Mouse (Mus musculus): ENCODE results near the gene Esrrb. TPM values are rescaled to one million over a fixed set of nuclear protein-coding genes. Genes with fewer than 3 reads are reported as not detected.

Esrrb gene
- total RNA-seq, 2 experiments from 2014 or later: 1.2 to 1.4 TPM

DNA sequence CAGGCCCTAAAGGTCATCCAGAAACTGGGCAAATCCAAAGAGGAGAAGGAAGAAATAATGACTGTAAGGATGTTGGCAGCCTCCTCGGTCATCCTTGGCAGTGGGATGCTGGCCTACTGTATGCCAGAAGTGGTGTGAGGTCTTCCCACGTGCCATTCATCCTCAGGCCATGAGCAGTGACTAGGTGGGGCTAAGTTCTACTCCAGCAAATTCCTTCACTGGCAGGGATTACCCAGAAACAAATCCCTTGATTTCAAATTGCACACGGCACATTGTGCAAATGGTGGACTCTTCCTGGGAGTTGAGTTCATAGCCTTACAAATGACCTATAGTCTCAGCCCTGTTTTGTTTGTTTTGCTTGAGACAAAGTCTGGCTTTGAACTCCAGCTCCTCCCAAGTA lies 151.4 kb downstream of the Esrrb start:
- no peak for TF ChIP-seq CTCF (conservative IDR thresholded peaks at IDR 0.05)
- Histone ChIP-seq H3K27ac (no peak overlapping the region), H3K4me3 (no peak overlapping the region)
- no peak for DNase-seq (ENCODE audit: low spot score in 2 of 2)

DNA sequence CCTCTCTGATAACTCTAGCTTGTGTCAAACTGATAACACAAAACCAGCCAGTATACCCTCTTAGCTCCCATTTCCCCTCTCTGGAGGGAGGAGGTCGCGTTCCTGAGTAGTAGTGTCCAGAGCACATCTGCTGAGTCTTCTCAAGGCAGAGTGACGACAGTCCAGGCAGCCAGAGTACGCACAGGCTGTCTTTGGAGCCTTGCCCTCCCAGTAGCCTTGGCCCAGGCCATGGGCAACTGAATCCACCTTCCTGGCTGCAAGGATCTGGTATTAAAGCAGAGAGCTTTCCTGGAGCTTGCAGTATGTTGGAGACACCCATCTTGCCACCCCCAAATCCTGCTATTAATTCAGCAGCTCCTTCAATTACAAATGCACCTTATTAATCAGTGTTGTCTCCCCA lies 152.7 kb downstream of the Esrrb start:
- no peak overlapping the region for H3K27ac ChIP-seq
- TF ChIP-seq CTCF (conservative IDR thresholded peaks at IDR 0.05): no peak
- H3K4me3 ChIP-seq: no peak overlapping the region
- DNase-seq (ENCODE audit: low spot score in 2 of 2): no peak

DNA sequence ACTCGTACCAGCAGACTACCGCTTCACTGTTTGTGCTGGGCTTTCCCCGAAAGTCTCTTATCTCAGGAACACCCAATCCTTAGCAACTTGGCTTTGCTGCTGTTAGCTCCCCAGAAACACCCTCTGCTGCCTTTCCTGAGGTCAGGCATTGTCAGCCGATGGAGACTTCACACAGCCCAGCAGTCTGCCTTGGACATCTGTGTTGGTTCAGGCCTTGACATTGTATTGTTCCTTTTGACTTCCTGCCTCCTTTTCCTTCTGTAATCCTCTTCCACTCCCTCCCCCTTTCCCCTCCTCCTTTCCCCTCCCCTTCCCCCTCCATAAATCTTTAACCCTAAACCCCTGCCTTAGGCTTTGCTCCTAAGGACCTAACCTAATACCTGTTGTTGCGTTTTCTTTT lies 155.7 kb downstream of the Esrrb start:
- DNase-seq (ENCODE audit: low spot score in 2 of 2): no peak
- no peak overlapping the region for H3K27ac ChIP-seq
- TF ChIP-seq CTCF (conservative IDR thresholded peaks at IDR 0.05): no peak
- H3K4me3 ChIP-seq: no peak overlapping the region

DNA sequence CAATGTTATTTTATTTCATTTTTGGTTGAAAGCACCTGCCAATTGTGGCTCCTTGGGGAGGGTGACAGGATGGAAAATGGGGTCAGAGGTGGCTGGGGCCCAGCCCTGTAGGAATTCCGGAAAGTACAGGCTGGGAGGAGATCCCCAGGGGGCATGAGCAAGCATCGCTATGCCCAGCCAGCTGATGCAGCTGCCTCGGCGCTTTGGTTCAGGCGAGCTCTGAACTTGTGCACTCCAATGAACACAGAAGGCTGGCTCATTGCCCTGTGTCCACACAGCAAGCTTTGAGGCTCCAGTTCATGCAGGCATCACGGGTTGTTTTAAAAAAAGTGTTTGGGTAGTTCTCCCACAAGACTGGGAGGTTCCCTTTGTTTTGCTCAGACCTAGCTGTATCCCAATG lies 156.8 kb downstream of the Esrrb start:
- no peak for TF ChIP-seq CTCF (conservative IDR thresholded peaks at IDR 0.05)
- DNase-seq (ENCODE audit: low spot score in 2 of 2): no peak
- Histone ChIP-seq H3K27ac (no peak overlapping the region), H3K4me3 (no peak overlapping the region)

DNA sequence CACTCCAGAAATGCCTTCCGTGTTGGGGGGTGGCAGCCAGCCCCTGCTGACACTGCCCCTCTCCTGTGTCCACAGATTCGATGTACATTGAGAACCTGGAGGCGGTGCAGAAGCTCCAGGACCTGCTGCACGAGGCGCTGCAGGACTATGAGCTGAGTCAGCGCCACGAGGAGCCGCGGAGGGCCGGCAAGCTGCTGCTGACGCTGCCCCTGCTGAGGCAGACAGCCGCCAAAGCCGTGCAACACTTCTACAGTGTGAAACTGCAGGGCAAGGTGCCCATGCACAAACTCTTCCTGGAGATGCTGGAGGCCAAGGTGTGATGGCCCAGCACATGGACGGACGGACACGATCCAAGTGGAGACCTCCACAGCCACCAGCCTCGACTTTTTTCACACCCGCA lies 157.8 kb downstream of the Esrrb start:
- no peak for TF ChIP-seq CTCF (conservative IDR thresholded peaks at IDR 0.05)
- DNase-seq (ENCODE audit: low spot score in 2 of 2): peak; percentile 13 to 15
- H3K4me3 ChIP-seq: no peak overlapping the region
- no peak overlapping the region for H3K27ac ChIP-seq

DNA sequence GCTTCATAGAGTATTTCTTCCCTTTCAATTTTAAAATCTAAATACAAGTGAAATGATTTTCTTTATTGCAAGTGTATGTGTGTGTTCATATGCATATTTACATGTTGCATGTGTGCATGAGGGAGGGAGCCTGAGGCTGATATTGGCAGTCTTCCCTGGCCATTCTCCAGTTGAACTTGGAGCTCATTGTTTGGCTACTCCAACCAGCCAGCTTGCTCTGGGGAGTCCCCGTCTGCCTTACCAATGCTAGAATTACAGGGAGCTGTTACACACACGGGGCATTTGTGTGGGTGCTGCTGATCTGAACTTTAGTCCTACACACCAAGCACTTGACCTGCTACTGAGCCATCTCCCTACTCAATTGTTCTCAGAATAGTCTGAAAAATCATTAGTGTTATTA lies 173.4 kb downstream of the Esrrb start:
- H3K4me3 ChIP-seq: no peak overlapping the region
- DNase-seq (ENCODE audit: low spot score in 2 of 2): no peak
- no peak for TF ChIP-seq CTCF (conservative IDR thresholded peaks at IDR 0.05)
- H3K27ac ChIP-seq: no peak overlapping the region

DNA sequence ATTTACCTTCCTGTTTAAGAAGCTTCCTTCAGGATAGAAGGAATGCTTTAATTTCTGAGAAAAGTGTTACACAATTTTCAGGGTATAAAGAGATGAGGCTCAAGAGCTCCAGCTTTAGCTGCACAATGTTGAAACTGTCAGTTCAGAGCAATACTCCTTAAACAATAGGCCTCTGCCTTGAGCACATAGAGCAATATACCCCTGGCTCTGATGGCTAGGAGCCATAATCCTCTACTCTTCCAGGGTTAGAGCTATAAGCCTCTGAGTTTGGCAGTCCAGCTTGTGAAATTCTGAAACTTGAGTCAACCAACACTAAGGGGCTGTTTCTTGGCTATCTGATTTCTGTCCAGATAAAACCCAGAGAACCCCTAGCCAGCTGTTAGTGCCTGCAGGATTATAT lies 176.9 kb downstream of the Esrrb start:
- DNase-seq (ENCODE audit: low spot score in 2 of 2): no peak
- no peak for TF ChIP-seq CTCF (conservative IDR thresholded peaks at IDR 0.05)
- Histone ChIP-seq H3K27ac (no peak overlapping the region), H3K4me3 (no peak overlapping the region)

DNA sequence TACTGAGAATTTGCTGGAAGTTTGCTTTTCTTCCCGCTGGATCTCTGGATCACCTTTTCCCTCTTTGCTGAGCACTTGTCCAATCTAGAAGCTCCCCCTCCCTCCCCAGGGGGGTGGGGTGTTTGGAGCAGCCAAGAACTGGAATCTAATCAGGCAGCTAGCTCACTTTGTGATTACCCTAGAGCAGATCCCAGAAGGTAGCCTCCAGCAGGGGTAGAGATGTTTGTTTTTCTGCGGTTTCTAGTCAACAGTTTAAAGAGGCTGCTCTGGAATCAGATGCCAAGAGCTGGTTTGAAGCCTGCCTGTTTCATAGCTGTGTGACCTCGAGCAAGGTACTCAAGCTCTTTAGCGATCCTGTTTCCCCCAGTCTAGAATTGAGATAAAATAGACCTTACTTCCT lies 177.8 kb downstream of the Esrrb start:
- DNase-seq (ENCODE audit: low spot score in 2 of 2): no peak
- no peak overlapping the region for H3K27ac ChIP-seq
- no peak for TF ChIP-seq CTCF (conservative IDR thresholded peaks at IDR 0.05)
- H3K4me3 ChIP-seq: no peak overlapping the region

DNA sequence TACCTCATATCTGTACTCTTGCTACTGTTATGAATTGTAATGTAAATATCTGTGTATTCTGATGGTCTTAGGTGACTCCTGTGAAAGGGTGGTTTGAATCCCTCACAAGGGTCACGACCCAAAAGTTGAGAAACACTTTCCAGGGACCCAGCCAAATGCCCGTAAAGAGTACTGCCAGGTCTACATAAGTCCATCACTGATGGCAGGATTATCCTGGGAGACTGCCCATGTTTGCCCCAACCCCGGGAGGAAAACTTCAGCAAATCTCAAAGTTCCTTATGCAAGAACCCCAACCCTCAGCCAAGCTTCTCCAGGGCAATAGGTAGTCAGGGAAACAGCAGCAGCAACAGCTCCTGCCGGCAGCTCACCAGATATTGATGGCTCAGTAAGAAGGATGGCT lies 178.6 kb downstream of the Esrrb start:
- H3K27ac ChIP-seq: no peak overlapping the region
- no peak for DNase-seq (ENCODE audit: low spot score in 2 of 2)
- no peak for TF ChIP-seq CTCF (conservative IDR thresholded peaks at IDR 0.05)
- H3K4me3 ChIP-seq: no peak overlapping the region

DNA sequence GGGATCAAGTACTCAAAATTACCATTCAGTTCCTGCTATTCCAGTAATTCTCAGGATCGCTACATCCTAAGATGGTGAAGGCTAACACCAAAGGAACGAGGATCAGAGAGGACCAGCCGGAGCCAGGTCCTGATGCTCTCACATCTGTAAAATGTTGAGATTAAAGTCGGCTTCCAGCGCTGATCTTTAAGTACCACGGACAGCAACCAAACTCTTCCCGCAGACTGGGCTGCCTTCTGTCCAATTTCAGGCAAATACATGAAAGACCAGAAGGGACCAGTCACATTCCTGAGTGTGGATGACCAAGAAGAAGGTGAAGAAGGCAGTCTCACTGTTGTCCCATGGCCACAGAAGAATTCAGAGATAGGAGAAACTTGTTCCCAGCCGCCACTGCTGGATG lies 186.9 kb downstream of the Esrrb start:
- Histone ChIP-seq H3K27ac (no peak overlapping the region), H3K4me3 (no peak overlapping the region)
- TF ChIP-seq CTCF (conservative IDR thresholded peaks at IDR 0.05): no peak
- DNase-seq (ENCODE audit: low spot score in 2 of 2): no peak

DNA sequence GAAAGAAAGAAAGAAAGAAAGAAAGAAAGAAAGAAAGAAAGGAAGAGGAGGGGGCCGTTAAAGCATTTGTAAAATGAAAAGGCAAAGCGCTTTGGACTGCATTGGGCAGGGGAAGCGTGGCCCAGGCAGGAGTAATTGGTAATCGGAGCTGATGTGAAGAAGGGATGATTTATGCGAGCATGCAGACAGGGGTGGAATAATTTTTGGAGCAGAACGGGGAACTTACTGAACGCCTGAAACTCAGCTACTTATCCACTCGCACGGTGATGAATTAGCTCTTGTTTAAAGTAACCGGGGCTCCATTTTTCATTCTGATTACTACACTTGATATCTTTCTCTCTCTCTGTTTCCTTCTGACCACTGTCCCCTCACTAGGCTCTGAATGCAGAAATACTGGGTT lies 192.1 kb downstream of the Esrrb start:
- no peak for TF ChIP-seq CTCF (conservative IDR thresholded peaks at IDR 0.05)
- H3K27ac ChIP-seq: no peak overlapping the region
- DNase-seq (ENCODE audit: low spot score in 2 of 2): no peak
- H3K4me3 ChIP-seq: no peak overlapping the region

DNA sequence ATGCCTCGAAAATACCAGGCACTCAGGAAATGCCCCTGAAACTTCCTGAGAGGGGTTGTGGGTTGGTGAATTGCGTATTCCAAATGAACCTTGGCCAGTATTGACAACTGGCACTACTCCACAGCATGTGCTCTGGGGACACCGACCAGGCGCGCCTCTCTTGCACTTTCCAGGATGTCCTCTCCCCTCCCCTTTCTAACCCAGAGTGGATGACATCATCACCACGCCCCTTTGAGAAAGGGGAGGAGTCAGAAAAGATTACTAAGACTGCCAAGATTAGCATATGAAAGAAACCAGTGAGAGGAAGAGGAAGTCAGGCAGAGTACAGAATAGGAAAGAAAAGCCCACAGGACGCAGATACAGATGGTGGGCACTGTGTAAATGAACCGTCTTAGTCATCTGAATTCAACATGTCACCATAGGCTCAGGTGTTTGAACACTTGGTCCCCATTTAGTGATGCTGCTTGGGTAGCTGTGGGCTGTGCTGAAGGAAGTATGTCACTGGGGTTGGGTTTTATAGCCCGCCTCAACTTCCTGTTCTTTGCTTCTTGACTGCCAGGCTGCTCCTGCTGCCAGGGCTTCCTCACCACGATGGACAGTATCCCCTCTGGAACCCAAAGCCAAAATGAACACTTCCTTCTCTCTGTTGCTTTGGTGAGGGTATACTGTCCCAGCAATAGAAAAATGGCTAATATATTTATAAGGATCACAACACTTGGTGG lies 196.0 kb downstream of the Esrrb start:
- no peak for DNase-seq (ENCODE audit: low spot score in 2 of 2)
- Histone ChIP-seq H3K27ac (no peak overlapping the region), H3K4me3 (no peak overlapping the region)
- no peak for TF ChIP-seq CTCF (conservative IDR thresholded peaks at IDR 0.05)

DNA sequence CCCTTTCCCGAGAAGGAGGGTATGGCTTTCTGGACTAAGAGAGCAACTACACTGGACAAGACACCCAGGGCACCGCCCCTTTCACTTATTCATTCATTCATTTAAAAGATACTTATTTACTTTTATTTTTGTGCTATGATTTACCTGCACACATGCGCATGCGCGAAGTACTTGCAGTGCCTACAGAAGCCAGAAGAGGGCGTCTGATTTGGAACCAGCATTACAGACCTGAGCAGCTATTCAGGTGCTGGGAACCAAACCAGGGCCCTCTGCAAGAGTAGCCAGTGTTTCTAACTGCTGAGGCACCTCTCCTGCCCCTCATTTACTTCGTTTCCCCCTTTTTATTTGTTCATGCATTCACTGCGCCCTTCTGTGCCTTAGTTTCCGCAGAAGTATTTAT lies 198.0 kb downstream of the Esrrb start:
- peak; percentile 31; the same call in 1 of the 2 replicates for TF ChIP-seq CTCF (conservative IDR thresholded peaks at IDR 0.05)

DNA sequence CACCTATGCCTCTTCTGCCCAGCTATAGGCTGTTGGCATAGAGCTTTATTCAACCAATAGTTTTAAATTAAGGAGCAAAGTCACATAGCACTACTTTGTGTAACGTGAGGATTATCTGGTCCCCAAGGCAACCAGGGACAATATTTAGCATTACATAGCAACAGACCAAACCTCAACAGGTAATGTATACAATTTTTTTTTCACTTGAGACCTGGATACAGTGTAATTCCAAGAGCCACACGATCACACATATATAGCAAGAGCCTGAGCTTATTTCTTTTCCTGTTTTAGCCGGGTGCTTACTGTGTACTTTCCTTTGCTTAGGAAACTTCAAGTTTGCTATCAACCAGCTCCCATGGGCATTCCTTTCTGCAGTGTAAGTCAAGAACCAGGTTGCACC lies 201.8 kb downstream of the Esrrb start:
- H3K4me3 ChIP-seq: no peak overlapping the region
- H3K27ac ChIP-seq: no peak overlapping the region
- no peak for DNase-seq (ENCODE audit: low spot score in 2 of 2)
- TF ChIP-seq CTCF (conservative IDR thresholded peaks at IDR 0.05): no peak

More for the DNA sequence above, 198.0 kb downstream of the Esrrb start:
- no peak for DNase-seq (ENCODE audit: low spot score in 2 of 2)
- Histone ChIP-seq H3K4me3 (no peak overlapping the region), H3K27ac (no peak overlapping the region)

Measured in layer of hippocampus, adult 2 months (tissue).